Comparison of ENCODE assay signal across 14 mouse cellular contexts in the genomic region with DNA sequence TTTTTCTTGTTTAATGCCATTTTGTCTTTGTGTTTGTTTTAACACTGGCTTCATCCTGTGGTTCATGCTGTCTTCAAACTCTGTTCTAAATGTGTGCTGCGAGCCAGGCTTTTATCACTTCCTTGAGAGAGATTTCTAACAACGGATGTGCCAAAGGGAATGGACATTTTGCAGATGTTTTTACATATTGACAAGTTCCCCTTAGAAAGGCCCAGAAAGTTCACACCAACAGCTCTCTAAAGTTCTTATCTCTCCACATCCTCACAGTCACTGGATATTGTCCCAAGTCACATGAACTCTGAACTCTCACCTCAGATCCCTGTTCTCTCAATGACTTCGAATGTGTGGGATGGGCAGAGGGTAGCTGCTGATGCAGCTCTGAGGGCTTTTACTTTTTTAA. TPM values are rescaled to one million over a fixed set of nuclear protein-coding genes. Genes with fewer than 3 reads are reported as not detected.
"Had no signal": no experiment of that assay in that cellular context is flagged by ENCODE, and none has a peak within 500 bp of the region (broad histone marks: within the 10 kb centered on the region; RNA-seq: fewer than 3 reads in every experiment).

No protein-coding gene starts in this region.

- DNase-seq: kidney, postnatal 14 days; liver, embryonic 13.5 days; liver, postnatal 0 days; lung, postnatal 14 days; right cerebral cortex, postnatal 14 days had no signal

- H3K27ac ChIP-seq: left cerebral cortex, adult 2 months; limb, embryonic 10.5 days; liver, embryonic 13.5 days; lung, embryonic 15.5 days; macrophage; midbrain, embryonic 13.5 days; stomach, embryonic 15.5 days had no signal

- H3K27me3 ChIP-seq: liver, embryonic 13.5 days; lung, embryonic 15.5 days; midbrain, embryonic 13.5 days; stomach, embryonic 15.5 days had no signal

- H3K4me2 ChIP-seq: liver, embryonic 13.5 days; lung, embryonic 15.5 days; midbrain, embryonic 13.5 days; stomach, embryonic 15.5 days had no signal

- H3K9ac ChIP-seq: liver, embryonic 13.5 days; liver, postnatal 0 days; lung, embryonic 15.5 days; midbrain, embryonic 13.5 days; stomach, embryonic 15.5 days had no signal

- H3K4me3 ChIP-seq: left cerebral cortex, adult 2 months; limb, embryonic 10.5 days; liver, embryonic 13.5 days; lung, embryonic 15.5 days; megakaryocyte, embryonic 14.5 days; midbrain, embryonic 13.5 days; stomach, embryonic 15.5 days had no signal

- H3K4me1 ChIP-seq: limb, embryonic 10.5 days; midbrain, embryonic 13.5 days; stomach, embryonic 15.5 days had no signal

- H3K36me3 ChIP-seq: limb, embryonic 10.5 days; liver, embryonic 13.5 days; lung, embryonic 15.5 days; midbrain, embryonic 13.5 days; stomach, embryonic 15.5 days had no signal

- ATAC-seq: liver, postnatal 0 days; midbrain, embryonic 13.5 days had no signal

- H3K9me3 ChIP-seq: limb, embryonic 10.5 days; liver, embryonic 13.5 days; lung, embryonic 15.5 days; megakaryocyte, embryonic 14.5 days; midbrain, embryonic 13.5 days; stomach, embryonic 15.5 days had no signal

RNA-seq across cellular contexts. Expression of gene Sh2d6, which starts 30.4 kb away (rescaled TPM):
- total RNA-seq: midbrain, postnatal 0 days had no signal
- polyA plus RNA-seq: kidney, embryonic 14.5 days; liver, embryonic 13.5 days; liver, postnatal 0 days; lung, embryonic 15.5 days had no signal
